Mouse (Mus musculus) MN1 (cell line): Measurements from ENCODE around the gene Grid1.
A peak's percentile ranks its signal among the peaks of the same experiment; 100 is the strongest.

Experiments used
- DNase-seq: peaks from one replicate; pipeline ENCODE4 v3.0.0-alpha.2; 2016; ENCODE audit warnings: low spot score

Gene Grid1

GRCm38 (mm10) chr14:34819919-34820652 is at the start of gene Grid1:
TSS of gene Grid1 (plus strand) at chr14:34820108.
- DNase-seq: no peak

GRCm38 (mm10) chr14:34770467-34770866 is 49.4 kb upstream of the Grid1 start:
- DNase-seq: no peak

GRCm38 (mm10) chr14:34771601-34772000 is 48.3 kb upstream of the Grid1 start:
- DNase-seq: no peak

GRCm38 (mm10) chr14:34772132-34772531 is 47.8 kb upstream of the Grid1 start:
- no peak for DNase-seq

- no peak for DNase-seq
Measured at GRCm38 (mm10) chr14:34773681-34774080, 46.2 kb upstream of the Grid1 start.

GRCm38 (mm10) chr14:34774231-34774630 is 45.7 kb upstream of the Grid1 start:
- DNase-seq: no peak

- DNase-seq: no peak
Measured at GRCm38 (mm10) chr14:34776719-34777385, 43.1 kb upstream of the Grid1 start.

GRCm38 (mm10) chr14:34777810-34778209 is 42.1 kb upstream of the Grid1 start:
- peak; percentile 82 for DNase-seq

- DNase-seq: no peak
Measured at GRCm38 (mm10) chr14:34778760-34779159, 41.1 kb upstream of the Grid1 start.

- no peak for DNase-seq
Measured at GRCm38 (mm10) chr14:34793406-34794037, 26.4 kb upstream of the Grid1 start.

- peak; percentile 51 for DNase-seq
Measured at GRCm38 (mm10) chr14:34810763-34811489, 9.0 kb upstream of the Grid1 start.

GRCm38 (mm10) chr14:34811490-34811808 is 8.5 kb upstream of the Grid1 start:
- no peak for DNase-seq

- DNase-seq: no peak
Measured at GRCm38 (mm10) chr14:34816301-34816700, 3.6 kb upstream of the Grid1 start.

GRCm38 (mm10) chr14:34818387-34818980 is 1.4 kb upstream of the Grid1 start:
- DNase-seq: no peak

- DNase-seq: no peak
Measured at GRCm38 (mm10) chr14:34819121-34819918, 588 bp upstream of the Grid1 start.

GRCm38 (mm10) chr14:34820653-34821005 is 721 bp downstream of the Grid1 start:
- DNase-seq: no peak

GRCm38 (mm10) chr14:34821131-34821790 is 1.4 kb downstream of the Grid1 start:
- no peak for DNase-seq

GRCm38 (mm10) chr14:34823136-34823535 is 3.2 kb downstream of the Grid1 start:
- DNase-seq: no peak

GRCm38 (mm10) chr14:34824186-34824585 is 4.3 kb downstream of the Grid1 start:
- DNase-seq: no peak

GRCm38 (mm10) chr14:34825902-34826301 is 6.0 kb downstream of the Grid1 start:
- no peak for DNase-seq

- DNase-seq: no peak
Measured at GRCm38 (mm10) chr14:34829831-34830230, 9.9 kb downstream of the Grid1 start.
